Mouse (Mus musculus) liver, adult (tissue): Measurements from ENCODE around the gene Ang.

Experiments used
- GATA4 ChIP-seq: IDR thresholded peaks from 2 replicates; pipeline ENCODE4 v1.6.1; 2014; ENCODE audit warnings: mild to moderate bottlenecking, low read length; ENCODE audit not compliant: insufficient replicate concordance

Gene Ang

DNA sequence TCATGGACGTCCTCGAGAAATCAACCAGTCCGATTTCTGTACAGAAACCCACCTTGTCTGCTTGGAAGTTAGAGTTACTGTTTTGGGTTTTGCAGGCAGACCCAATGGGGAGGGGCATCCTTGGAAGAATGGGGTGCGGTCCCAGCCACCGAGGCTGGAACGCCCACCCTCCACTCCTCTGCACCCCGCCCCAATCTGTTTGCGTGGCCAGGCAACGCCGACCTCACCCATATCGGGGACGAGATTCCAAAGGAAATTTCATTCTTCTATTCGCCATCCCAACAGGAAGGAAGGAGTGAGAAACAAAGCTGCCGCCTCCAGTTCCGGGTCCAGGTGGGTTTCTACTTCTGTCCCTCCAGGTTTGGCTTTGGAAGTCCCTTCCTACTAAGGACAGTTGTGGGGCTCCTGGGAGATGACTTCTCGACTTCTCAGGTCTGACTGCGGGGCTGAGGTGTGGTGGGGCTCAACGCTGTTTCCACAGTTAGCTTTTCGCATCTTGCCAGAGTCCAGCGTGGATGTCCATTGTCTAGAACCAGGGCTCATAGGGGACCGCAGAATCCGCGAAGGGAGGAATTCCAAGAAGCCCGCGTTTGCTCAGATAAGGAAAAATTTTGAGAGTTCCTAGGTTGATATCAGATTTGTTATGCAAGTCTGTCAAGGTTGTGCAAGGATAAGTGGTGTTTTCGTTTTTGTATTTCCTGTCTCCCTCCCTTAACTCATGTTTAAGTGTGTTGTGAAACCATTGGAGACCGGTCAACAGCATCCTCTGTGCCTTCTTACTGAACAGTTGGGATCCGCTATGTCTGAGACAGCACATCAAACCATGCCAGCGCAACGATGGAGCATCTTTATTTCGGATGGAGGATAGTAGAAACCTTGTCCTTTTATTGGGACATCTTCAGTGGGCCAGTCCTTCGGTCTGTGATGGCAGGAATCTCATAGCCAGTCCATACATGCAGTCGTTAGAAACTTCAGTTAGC, at the start of gene Ang, which contains the start of gene Rnase4:
TSS of gene Ang (plus strand) at position 230 of the 980 bp plus-strand sequence.
TSS of gene Rnase4 (plus strand) at position 157 of the 980 bp plus-strand sequence.
- no peak for TF ChIP-seq GATA4

DNA sequence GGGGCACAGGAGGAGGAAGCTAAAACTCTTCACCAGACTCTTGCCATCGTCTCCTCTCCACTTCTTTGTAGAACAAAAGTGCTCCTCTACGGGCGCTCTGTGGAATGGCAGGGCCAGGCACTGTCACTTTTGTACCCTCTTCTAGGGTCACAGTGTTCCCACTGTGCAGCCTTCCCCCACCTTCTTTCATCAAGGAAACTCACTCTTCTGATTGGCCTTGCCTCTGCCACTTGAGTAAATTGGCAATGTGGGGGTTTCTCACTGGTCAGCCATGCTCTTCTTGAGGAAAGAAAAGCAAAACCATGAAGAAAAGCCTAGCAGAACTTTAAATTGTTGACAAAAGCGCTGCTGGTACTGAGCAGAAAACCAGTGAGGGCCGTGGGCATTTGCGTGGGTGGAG, 49.2 kb upstream of the Ang start, which contains the start of gene Rnase9:
TSS of gene Rnase9 (minus strand) at position 101 of the 400 bp plus-strand sequence.
- TF ChIP-seq GATA4 = no peak

DNA sequence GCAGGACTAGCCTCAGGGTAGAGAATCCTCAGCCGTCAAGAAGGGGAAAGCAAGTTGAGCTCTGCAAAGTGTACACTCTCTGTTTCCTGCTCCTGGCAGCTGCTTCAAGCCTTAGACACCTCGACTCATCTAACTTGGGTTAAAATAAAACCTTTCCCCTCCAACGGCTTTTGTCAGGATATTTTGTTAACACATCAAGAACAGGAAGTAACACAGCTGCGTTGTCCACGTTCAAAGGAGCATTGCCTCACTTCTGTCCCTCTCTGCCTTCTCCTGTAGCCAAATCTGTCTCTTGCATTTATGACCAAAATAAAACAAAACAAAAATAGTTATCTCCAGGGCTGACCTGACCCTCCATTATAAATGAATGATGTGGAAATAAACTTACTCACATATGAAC, 43.1 kb upstream of the Ang start:
- TF ChIP-seq GATA4 = no peak

DNA sequence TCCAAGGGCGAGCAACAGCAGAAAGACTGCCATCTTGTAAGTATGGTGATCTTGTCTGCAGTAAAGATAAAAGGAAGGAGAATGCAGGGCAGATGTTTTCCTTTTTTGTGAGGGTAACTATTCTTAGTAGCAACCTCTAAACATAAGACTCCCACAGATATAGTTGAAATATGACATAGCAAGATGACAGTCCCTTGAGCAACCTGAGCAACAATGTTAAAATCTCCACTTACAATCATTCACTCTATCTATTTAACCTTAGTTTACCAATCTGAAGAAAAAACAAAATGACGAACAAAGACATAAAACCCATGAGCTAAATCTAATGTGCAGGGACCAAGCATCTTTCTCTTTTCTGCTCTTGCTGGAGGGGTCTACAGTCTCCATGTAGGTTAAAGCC, 40.9 kb upstream of the Ang start, which contains the start of gene Rnase11:
TSS of gene Rnase11 (minus strand) at position 101 of the 400 bp plus-strand sequence.
- no peak for TF ChIP-seq GATA4

DNA sequence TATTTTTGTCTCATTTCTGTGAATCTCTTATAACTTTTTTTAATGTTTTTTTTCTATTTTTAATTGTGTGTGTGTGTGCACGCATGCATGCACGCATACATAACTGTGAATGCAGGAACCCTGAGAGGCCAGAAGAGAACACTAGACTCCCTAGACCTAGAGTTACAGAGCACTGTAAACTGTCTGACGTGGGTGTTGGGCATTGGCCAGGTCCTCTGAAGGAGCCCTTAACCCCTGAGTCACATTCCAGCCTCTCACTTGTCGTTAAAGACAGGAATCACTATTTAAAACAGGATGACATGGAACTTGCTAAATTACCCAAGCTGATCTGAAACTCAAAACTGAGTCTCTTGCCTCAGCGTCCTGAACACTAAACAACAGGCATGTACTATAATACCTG, 39.0 kb upstream of the Ang start:
- TF ChIP-seq GATA4 = no peak

DNA sequence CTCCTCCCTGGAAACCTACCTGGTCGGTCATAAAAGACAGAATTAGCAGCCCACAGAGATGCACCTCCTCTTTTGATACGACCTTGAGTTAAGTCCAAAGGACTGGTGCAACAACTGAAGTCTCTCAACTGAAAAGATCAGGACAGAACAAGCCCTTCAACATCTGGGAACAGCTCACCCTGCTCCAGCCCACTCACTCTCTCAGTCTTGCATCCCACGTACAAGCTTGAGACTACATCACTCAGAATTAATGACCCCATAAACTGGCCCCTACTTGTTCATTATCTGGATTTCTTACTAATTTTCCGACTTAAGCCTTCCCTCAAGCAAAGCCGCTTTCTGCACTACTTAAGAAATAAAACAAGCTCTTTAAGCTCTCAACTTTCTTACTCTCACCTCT, 37.8 kb upstream of the Ang start:
- TF ChIP-seq GATA4 = no peak

DNA sequence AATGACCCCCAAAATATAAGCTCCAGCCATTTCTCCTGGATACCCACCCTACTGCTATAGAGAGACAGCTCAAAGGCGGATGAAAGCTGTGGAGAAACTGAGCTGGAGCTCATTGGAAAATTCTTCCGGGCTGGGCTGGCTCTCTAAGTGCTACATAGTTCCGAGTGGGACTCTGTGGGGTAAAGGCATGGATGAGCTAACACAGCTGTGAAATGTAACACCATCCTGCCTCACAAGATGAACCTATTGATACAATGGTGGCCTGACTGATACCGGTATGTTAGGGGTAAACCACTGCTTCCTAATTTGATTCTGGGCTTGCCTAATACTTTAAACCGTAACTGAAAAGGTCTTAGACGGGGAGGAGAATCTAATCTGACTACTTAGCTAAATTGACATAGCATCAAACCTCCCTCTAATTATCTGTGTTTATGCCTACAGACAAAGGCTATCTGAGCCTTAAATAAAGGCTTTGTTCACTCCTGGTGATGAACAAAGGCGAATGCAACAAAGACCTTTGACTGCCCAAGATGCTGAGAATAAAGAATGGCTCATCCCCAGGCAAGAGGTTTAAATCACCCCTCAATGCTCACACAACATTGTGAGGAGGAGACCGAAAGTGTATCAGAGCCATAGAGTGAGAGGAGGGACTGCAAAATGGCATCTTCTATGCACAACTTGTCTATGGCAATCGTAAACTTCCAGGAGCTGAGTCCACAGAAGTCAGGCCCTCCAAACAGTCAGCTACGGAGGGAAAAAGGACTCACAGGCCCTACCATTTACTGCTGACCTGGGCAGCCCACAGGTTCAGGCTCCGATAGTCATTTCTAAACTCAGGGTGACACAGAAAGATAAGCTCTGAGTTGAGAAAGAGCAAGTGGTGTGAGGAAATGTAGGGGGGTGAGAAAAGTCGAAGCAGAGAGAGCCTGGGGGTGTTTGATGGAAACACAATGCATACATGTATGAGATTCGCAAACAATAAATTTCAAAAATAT, 36.4 kb upstream of the Ang start:
- no peak for TF ChIP-seq GATA4

DNA sequence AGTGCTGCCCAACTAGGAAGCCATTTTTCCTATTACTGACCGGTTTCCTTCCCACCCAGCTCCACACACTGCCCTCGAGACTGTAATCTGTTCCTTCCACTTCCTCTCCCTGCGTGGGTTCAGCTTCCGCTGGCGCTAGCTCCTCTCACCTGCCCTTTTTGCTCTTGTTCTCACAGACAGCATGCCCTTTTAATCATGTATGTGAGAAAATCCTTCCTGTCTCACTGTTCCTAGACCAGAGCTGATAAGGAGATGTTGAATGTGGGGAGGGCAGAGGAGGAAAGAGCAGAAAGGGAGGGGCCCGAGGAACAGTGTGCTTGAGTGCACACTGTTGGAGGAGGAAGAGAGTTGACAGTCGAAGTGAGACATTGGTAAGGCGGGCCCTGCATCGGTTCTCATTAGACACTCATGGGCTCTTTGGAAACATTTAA, 33.5 kb upstream of the Ang start, which contains the start of gene Rnase12:
TSS of gene Rnase12 (minus strand) at position 261 of the 431 bp plus-strand sequence.
- TF ChIP-seq GATA4 = peak; percentile 78; the same call in 1 of the 2 replicates

DNA sequence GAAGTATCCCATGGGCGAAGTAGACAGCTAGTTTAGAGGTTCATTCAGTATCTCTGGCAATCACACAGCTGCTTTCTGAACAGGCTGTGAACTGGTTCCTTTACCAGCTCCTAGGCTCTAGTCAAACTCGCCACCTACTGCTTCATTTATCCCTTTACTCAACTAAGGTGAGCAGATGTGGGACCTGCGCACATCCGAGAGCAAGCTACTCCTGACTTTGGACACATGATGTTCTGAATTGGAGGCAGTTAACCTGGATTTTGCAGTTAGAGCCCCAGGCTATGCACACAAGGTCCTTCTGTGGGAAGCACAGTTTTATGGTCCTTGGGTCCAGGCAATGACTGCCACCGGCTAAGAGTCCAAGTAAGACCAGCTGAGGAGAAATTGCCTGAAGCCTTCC, 30.2 kb upstream of the Ang start:
- no peak for TF ChIP-seq GATA4

DNA sequence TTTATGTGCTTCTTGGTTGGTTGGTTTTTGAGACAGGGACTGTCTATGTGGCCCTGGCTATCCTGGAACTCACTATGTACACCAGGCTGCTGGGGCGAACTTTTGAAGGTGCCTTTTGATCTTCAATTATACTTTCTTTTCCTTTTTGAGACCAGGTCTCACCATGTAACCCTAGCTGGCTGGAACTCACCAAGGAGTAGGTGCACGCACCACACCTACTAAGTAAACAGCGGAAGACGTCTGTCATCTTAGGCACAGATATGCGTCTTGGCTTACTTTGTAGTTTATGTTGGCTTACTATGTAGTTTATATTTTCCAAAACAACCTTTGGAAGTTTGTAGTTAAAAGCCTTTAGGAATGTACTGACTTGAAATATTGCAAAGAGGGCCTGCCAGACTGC, 22.0 kb upstream of the Ang start:
- no peak for TF ChIP-seq GATA4

DNA sequence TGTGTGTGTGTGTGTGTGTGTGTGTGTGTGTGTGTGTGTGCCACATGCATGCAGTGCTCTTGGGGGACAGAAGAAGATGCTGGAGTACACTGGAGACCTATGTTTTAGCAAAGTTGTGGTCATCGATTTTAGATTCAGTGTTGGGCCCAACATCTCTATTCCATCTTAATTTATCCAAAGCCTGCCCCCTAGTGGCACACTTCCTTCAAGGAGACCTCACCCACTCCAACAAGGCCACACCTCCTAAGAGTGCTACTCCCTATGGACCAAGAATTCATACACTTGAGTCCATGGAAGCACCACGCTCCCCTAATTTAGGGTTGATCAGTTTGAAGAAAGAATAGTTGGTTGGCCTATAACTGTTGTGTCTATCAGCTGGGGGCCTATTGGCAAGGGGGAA, 21.3 kb upstream of the Ang start:
- no peak for TF ChIP-seq GATA4

DNA sequence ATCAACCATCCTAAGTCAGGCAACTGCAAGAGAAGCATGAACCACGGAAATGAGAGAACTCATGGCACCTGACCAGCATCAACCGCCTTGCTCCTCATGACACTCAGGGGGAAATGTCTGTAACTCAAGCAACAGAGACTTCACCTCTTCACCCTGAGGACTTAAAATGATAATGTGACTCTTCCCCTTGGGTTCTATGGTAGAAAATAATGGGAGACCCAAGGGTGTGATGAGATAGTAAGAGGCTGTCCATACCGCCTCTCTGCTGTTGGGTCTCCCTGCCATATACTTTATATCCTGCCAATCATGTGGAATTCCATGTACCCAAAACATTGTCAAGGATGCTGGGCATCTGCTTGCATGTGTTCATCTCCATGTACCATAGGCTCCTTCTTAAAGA, 16.6 kb upstream of the Ang start, which contains the start of gene Olfr750:
TSS of gene Olfr750 (minus strand) at position 101 of the 400 bp plus-strand sequence.
- TF ChIP-seq GATA4 = no peak

DNA sequence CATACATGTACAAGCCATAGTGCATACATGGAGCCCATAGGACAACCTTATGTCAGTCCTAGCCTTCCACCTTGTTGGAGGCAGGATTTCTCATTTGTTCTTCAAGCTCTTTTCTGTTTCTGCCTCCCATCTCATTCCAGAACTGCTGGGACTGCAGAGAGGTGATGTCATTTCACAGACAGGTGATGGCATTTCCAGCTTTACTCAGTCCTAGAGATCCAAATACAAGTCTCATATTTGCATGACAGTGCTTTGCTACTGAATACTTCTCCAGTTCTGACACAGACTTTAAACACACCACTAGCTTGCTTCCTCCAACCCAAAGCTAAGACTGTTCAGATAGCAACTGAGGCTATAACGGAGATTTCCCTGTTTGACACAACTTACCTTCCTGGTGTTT, 11.8 kb upstream of the Ang start:
- TF ChIP-seq GATA4 = no peak

DNA sequence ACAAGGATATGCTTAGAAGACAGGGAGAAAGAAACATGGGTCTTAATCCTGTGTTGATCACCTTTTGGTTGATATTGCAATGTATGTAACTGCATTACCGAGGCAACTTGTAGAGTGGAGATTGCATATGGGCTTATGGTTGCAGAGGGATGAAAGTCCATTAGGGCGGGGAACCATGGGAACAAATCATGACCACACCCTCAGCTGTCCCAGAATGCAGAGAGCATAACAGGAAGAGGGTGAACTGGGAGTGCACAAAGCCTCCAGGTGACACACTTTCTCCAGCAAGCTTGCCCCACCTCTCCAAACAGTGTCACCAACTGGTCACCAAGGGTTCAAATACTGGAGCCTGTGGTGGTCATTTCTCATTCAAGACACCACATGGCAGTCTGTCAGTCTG, 9.9 kb upstream of the Ang start:
- TF ChIP-seq GATA4 = no peak

DNA sequence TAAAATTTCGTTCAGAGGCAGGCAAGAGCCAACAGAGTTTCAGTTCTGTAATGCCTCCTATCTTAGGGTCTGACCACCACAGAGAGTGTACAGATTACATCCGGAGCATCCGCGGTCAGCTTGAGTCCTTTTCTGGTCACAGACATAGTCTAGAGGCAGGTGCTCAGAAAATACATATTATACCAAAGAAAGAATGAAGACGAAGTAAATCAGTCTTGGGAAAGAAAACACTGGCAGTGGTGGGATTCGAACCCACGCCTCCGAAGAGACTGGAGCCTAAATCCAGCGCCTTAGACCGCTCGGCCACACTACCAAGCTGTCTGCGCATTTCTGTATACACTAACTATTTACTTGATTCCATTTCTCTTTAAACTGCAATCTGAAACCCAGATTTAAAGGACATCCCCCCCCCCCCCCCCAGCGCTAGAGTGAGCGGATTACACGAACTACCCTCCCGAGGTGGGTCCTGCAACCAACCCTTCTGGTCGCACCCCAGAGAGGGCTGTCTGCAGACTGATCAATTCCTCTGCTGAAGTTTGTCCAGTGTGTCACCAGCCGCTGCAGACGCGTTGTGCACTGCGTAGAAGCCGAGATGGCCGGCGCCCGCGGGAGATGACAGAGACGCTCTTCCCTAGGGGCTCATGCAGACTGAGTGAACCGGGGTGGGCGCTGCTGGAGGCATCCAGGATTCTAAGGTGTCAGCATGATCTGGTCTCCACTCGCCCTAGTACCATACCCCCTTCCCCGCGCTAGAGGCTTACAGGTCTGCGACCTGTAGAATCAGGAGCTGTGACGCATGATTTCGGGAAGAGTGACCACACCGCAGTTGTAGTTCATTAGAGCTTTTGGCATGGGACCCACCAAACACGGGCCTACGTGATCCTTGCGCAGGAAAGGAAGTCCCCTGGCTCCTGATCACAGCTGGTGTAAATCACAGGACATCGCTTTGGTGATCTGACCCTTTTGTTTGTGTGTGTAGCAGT, 8.1 kb upstream of the Ang start:
- TF ChIP-seq GATA4 = no peak
